Mouse (Mus musculus) kidney, adult 2 months (tissue): Measurements from ENCODE around the gene Soat2.

Experiments
- CTCF ChIP-seq: fragments of 200-500 bp; conservative IDR thresholded peaks from 2 replicates; pipeline ENCODE4 v1.5.1; 2011; ENCODE audit warnings: low read depth, mild to moderate bottlenecking, control low read depth, low read length, moderate library complexity, mixed read lengths; ENCODE audit not compliant: insufficient read depth, insufficient read length
- POLR2A ChIP-seq: fragments of 200-500 bp; IDR thresholded peaks from one replicate; pipeline ENCODE4 v1.6.1; 2011; ENCODE audit warnings: low read depth, low read length, control low read depth

DNA sequence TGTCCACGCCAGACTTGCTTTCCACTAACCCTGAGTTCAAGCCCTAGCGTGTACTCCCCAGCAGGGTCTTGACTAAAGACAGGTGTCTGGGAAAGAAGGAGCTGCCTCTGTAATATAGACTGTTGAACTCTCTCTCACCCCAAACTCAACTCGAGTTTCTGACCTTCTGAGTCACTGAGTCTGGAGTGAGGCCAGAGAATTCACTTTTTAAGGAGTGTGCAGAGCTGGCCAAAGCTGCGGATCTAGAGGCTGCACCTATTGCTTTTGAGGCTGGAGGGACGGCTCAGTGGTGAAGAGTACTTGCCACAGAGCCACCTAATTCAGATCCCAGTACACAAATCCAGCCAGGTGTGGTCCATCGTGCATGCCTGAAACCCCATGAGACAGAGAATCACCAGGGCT is 17.3 kb downstream of the Soat2 start:
- TF ChIP-seq CTCF, result no peak
- no peak for TF ChIP-seq POLR2A
